Mouse (Mus musculus) 3134 (cell line): Measurements from ENCODE around the gene Med1.
A peak's percentile ranks its signal among the peaks of the same experiment; 100 is the strongest.
"Not testable (repeated sequence)": the region's sequence is repeated elsewhere in the genome, so short reads cannot be mapped to it uniquely, and the experiment has no call there.

ENCODE experiments used
- DNase-seq: peaks from one replicate; pipeline ENCODE4 v3.0.0-alpha.2; 2011; ENCODE audit warnings: low spot score; ENCODE audit not compliant: insufficient read length; ENCODE audit errors: extremely low read depth

Med1 gene

DNA sequence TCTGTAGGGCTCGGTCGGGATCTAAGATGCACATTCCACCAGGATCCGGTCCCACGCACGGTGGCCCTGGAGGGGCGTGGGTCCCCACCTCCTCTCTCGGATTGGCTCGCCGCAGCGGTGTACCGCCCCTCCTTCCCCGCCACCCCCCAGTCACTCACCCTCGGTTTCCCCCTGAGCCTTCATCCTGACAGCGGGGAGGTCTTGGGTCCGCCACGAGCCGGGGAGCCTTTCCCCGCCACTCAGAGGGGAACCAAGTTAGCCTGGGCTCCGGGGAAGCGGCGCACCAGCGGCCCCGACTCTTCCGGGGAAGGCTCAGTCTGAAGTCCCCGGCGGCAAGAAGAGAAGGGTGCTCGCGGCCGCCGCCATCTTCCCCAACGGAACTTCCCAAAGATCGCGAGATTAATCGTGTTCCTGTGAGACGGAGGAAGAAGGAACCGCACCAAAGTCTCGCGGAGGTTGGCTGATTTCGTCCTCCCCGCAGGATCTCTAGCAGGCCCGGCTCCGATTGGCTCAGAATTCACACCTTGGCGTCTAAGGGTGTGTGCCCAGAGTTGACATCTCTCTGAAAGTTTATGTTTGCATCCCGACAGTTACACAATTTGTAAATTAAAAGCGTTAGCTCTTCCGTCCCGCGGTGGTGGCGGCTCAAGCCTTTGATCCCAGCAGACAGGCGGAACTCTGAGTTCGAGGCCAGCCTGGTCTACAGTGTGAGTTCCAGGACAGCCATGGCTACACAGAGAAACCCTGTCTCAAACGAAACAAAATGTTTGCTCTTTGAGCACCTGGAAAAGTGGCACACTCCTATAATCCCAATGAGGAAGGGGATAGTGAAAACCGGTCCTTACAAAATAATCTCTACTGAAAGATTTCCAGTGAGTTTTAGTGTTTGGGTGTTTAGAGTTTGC, at the start of gene Med1:
Gene Med1 (minus strand): TSS at position 393 of the 905 bp plus-strand sequence.
- DNase-seq, result peak; percentile 91

DNA sequence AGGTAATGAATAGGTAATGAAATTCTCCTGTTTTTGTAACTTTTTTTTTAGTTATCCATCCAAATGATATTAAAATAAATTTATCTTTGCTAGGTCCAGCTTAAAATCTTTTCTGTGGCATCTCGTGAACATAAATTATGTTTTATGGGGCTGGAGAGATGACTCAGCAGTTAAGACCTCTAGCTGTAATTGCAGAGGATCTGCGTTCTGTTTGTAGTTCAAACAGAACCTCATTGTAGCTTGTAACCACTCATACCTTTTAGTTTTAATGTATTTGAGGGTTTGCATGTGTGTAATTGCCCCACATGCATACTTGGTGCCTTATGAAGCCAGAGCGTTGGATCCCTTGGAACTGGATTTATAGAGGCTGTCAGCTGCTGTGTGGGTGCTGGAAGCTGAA, 45.9 kb upstream of the Med1 start:
- no peak for DNase-seq

DNA sequence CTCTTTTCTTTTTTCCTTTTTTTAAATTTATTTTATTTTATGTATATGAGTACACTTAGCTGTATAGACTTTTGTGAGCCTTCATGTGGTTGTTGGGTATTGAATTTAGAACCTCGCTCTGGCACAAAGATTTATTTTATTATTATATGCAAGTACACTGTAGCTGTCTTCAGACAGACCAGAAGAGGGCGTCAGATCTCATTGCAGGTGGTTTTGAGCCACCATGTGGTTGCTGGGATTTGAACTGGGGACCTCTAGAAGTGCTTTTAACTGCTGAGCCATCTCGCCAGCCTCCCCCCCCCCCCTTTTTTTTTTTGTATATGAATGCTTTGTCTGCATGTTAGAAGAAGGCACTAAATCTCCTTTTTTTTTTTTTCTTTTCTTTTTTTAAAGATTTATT, 45.3 kb upstream of the Med1 start:
- DNase-seq, result peak; percentile 7

DNA sequence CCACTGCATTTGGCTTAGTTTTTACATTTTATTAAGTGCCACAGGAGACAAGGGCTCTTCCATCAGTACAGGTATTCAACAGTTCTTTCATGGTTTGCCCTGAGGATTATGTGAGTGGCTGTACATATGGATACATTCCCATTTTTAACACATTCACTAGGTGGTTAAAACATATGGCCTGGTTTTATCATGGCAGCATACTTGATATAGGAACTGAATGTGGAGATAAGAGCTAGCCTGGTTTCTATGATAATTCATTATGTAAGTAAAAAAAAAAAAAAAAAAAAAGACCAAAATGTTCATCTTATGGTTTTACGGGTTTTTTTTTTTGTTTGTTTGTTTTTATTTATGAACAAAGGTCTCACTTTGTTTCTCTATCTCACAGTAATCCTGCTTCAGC, 33.3 kb upstream of the Med1 start:
- DNase-seq, result no peak

- no peak for DNase-seq
Observed at GRCm38 (mm10) chr11:98213311-98213710, 20.2 kb upstream of the Med1 start.

- not testable (repeated sequence) for DNase-seq
Observed at GRCm38 (mm10) chr11:98209661-98210060, 16.6 kb upstream of the Med1 start.

DNA sequence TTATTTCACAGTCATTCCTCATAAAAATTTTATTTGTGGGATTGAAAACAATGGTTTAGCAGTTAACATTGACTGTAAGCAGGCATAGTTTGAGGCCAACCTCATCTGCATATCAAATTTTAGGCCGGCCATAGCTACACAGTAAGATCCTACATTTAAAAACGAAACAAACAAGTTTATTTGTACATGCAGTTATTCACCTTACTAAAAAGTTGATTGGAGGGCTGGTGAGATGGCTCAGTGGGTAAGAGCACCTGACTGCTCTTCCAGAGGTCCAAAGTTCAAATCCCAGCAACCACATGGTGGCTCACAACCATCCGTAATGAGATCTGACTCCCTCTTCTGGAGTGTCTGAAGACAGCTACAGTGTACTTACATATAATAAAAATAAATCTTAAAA, 13.2 kb upstream of the Med1 start:
- DNase-seq, result not testable (repeated sequence)

- no peak for DNase-seq
Observed at GRCm38 (mm10) chr11:98205463-98205862, 12.4 kb upstream of the Med1 start.

- DNase-seq, result peak; percentile 28
Observed at GRCm38 (mm10) chr11:98203931-98204421, 10.9 kb upstream of the Med1 start.

- DNase-seq, result no peak
Observed at GRCm38 (mm10) chr11:98203351-98203911, 10.3 kb upstream of the Med1 start.

DNA sequence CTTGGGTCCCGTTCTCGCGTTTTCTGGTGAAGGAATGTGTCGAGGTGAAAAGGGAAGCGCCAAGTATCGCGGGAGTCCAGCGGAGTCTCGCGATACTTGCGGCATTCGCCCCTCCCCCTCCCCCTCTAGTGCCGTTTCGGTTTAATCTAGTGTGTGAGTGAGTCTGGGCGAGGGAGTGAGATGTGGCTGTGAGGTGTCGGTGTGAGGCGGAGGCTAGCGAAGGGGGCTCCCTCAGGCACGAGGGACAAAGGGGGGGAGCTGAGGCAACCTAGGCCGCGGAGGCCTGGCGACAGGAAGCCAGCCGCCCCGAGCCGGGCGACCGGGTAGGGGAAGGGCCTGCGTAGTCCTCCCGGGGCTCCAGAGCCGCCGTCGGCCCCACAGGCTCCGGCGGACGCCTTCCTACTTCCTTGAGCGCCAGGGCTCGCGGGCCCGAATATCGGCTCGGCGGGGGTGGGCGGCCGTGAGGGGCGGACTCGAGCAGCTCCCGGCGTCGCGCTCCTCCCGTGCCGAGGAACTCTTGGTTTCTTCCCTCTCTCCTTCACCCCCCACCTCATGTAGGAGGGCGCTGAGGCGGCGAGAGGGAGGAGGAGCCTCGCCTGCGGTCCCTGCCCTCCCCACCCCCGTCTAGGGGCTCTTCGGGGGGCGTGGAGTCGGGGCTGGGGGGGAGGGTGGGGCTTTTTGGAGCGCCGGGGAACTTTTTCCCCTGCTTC, 9.7 kb upstream of the Med1 start, which contains the start of gene Cdk12:
Gene Cdk12 (plus strand): TSS at position 419 of the 710 bp plus-strand sequence.
- peak; percentile 99 for DNase-seq

DNA sequence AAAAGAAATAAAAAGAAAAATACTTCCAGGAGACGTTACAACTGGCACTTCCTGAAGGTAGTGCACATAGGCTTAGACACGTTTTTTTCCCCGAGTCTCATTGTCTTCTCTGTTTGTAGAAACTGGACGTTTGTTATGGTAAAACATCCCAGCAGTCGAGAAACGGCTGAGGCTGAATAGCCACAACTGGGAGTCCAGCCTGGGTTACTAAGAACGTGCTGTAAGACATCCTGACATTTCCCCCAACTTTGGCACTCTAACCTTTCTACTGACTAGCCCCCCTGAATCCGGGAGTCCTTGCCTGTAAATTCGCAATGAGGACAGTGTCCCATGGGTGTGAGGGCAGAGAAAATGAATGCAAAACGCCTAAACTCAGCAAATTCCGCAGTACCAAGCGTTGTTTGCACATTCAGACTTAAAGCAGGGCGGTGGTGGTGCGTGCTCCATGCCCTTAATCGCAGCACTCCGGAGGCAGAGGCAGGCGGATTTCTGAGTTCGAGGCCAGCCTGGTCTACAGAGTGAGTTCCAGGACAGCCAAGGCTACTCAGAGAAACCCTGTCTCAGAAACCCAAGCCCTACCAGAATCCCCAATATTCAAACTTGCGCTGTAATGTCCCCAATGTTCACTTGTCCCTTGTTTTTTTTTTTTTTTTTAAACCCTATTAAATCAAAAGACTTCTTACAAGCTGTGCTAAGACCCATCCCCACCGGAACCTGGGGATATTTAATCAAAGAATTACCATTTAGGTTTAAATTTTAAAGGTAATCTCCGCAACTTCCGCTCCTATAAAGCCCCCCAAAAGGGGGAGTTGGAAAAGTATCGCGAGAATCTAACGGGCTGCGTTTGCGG, 8.9 kb upstream of the Med1 start:
- DNase-seq, result peak; percentile 39

- DNase-seq, result no peak
Observed at GRCm38 (mm10) chr11:98190820-98191219, 2.3 kb downstream of the Med1 start.

DNA sequence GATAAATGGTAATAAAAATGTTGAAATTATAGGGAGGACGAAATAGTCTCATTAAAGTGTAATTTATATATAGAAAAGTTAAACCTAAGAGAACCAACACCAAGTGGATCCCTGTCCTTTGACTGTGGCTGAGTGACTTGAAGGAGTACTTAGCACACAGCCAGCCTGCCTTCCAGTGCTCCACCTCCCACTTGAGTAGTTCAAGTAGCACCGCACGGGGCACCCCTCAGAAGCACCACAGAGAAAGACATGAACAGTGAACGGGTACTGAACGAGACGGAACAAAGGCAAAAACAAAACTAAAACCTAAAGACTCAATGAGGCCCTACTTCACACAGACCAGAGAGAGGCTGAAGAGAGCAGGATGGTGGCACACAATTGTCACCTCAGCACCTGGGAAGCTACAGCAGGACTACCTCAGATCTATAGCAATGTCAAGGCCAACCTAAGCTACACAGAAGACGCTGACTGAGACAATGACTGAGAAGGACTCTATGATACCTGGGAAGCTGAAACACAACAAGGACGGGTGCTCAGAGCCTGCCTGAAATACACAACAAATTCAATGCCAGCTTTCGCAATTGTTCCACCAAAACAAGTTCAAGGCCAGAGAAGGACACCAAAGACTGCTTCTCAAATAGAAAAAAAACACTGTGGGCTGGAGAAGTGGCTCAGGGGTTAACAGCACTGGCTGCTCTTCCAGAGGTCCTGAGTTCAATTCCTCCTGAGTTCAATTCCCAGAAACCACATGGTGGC, 5.3 kb downstream of the Med1 start:
- DNase-seq, result no peak

DNA sequence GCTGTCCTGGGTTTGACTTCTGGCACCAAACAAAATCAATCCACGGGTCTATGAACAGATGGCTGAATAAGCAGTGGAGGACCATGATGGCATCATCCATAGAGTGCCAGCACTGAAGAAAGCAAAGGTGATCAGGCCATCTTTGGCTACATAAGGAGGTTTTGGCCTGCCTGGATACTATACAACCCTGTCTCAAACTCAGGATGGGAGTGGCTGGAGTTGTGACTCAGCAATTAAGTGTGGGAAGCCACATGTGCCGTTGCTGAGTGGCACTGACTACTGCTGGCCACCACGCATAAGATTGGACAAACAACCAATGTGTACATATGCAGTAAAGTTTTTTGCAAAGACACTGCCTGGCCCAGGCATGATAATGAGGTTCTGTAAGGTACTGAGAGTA, 10.9 kb downstream of the Med1 start:
- not testable (repeated sequence) for DNase-seq

DNA sequence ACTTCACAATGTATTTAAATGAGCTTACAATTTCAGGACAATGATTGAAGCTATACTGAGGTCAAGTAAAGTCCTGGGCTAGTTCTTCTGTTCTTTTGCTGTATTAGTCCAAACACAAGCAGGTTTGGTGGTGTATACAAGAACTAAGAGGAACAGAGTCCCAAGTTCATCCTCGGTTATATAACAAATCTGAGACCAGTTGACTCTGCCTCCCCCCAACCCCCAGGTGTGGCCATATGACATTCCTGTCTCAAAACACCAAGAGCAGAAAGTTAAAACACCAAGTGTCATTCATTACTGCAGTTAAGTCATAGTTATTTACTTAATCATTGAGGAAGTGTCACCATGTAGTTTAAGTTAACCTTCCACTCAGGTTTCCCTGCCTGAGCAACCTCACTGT, 24.7 kb downstream of the Med1 start:
- no peak for DNase-seq

DNA sequence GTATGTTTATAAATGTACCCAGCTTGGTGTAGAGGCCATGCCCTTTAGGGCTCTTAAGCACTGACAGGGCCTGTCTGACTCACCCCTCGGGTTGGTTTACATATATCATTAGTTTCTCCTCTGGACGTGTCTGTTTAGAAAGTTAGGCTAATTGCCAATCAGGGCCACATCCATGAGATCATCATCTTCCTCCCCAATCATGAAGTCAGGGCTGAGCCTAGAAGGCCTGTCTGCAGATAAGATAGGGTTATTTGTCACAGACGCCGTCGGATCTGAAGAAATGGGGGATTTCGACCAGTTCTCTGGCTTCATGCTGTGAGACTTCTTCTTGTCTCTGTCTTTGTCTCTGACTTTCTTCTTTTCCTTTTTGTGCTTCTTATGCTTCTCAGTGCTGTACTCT, 38.0 kb downstream of the Med1 start:
- no peak for DNase-seq

DNA sequence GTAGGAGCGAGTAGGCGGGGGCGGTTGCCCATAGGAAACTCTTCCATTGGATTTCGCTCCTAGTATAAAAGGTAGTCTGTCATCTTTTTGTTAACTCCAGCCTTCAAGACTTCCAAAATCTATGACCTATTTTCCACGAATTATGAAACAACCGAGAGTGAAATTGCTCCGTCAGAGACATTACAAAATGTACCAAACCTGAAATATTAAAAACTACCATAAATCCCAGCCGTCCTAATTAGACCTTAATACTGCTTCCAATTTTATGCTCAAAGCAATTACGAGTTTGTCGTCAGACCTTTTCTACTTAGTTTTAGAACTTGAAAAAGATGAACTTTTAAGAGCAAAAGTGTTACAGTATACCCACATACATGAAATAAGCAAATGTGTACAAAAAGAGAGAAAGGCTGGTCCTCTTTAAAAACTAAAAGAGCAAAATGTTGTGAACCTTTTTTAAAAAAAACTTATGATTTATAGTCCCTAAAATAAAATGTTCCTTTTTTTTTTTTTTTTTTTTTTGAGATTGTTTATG, 42.4 kb downstream of the Med1 start:
- DNase-seq, result no peak
